Mouse (Mus musculus): ENCODE measurements around the gene Mindy3. TPM values are rescaled to one million over a fixed set of nuclear protein-coding genes. Genes with fewer than 3 reads are reported as not detected.

Gene Mindy3
- polyA plus RNA-seq, 1 experiment from 2014 or later = 28.1 TPM

DNA sequence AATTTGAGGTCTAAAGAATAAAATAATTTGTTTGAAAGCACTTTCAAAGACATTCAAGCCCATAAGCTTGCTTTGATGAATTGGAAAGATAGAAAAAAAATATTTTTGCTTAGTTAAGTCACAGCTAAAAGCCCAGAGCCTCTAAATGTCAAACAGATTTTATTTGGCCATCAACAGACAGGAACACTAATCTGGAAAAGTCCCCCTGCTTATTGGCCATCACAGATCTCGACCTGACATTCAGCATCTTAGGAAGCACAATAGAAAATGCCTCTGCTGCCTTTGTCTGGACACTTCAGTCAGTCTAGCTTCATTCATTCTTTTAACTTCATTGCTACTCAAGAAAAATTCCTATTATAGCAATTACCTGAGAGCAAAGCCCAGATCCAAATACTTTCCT, 58.0 kb downstream of the Mindy3 start:
- Histone ChIP-seq H3K4me1 (ENCODE audit: control insufficient read depth, insufficient read depth, low read length) (no peaks in the 10 kb centered on the region), H3K36me3 (ENCODE audit: control insufficient read depth, insufficient read depth, low read length) (peaks cover 33% of the 10 kb centered on the region), H3K4me2 (ENCODE audit: low read depth, low read length) (no peak overlapping the region), H3K4me3 (ENCODE audit: low read depth, low read length) (no peak overlapping the region), H3K9ac (ENCODE audit: low read depth, low read length) (no peak overlapping the region), H3K9me3 (ENCODE audit: control insufficient read depth, low read length) (no peaks in the 10 kb centered on the region), H3K27me3 (replicated peaks; ENCODE audit: control insufficient read depth, insufficient read depth, low read length) (no peaks in the 10 kb centered on the region), H3K27ac (replicated peaks; ENCODE audit: low read depth, low read length) (no peak overlapping the region)
- WGBS = 83% methylated on average over 1 of the region's 1 CpGs
- no peak for DNase-seq (ENCODE audit: low spot score)
- ATAC-seq (ENCODE audit: low read depth) = no peak

GRCm38 (mm10) chr2:12354837-12355236, 64.4 kb downstream of the Mindy3 start:
- no peak overlapping the region for H3K27ac ChIP-seq (replicated peaks; ENCODE audit: low read depth, low read length)
- H3K4me2 ChIP-seq (ENCODE audit: low read depth, low read length) = no peak overlapping the region
- no peaks in the 10 kb centered on the region for H3K27me3 ChIP-seq (replicated peaks; ENCODE audit: control insufficient read depth, insufficient read depth, low read length)
- no peaks in the 10 kb centered on the region for H3K9me3 ChIP-seq (ENCODE audit: control insufficient read depth, low read length)
- 92% methylated on average over 5 of the region's 5 CpGs for WGBS
- DNase-seq (ENCODE audit: low spot score) = no peak
- H3K36me3 ChIP-seq (ENCODE audit: control insufficient read depth, insufficient read depth, low read length) = peaks cover 24% of the 10 kb centered on the region; the same call in 1 of the 2 replicates
- H3K4me3 ChIP-seq (ENCODE audit: low read depth, low read length) = no peak overlapping the region
- H3K4me1 ChIP-seq (ENCODE audit: control insufficient read depth, insufficient read depth, low read length) = no peaks in the 10 kb centered on the region
- ATAC-seq (ENCODE audit: low read depth) = no peak
- H3K9ac ChIP-seq (ENCODE audit: low read depth, low read length) = no peak overlapping the region

DNA sequence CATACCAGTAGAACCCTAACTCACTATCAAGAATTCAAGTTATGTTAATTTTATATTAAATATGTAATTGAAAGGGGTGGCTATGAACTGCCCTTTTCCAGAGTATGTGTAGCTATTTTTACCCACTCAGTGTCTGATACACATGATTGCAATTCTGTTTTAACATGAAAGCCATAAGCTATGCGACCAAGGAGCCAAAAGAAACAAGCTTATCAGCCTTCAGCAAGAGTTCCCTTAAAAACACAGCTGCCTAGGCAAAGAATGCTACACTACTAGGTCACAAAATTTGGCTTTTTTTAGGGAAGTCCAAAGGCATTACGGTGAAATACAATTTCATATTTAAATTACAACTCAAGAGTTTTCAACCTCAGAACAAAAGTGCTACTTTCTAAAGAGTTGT, 70.4 kb downstream of the Mindy3 start:
- ATAC-seq (ENCODE audit: low read depth) = no peak
- H3K9me3 ChIP-seq (ENCODE audit: control insufficient read depth, low read length) = no peaks in the 10 kb centered on the region
- H3K4me1 ChIP-seq (ENCODE audit: control insufficient read depth, insufficient read depth, low read length) = no peaks in the 10 kb centered on the region
- no peak overlapping the region for H3K4me2 ChIP-seq (ENCODE audit: low read depth, low read length)
- WGBS = 80% methylated on average over 2 of the region's 2 CpGs
- no peak overlapping the region for H3K27ac ChIP-seq (replicated peaks; ENCODE audit: low read depth, low read length)
- H3K36me3 ChIP-seq (ENCODE audit: control insufficient read depth, insufficient read depth, low read length) = peaks cover 4% of the 10 kb centered on the region; the same call in 1 of the 2 replicates
- H3K27me3 ChIP-seq (replicated peaks; ENCODE audit: control insufficient read depth, insufficient read depth, low read length) = no peaks in the 10 kb centered on the region
- no peak overlapping the region for H3K9ac ChIP-seq (ENCODE audit: low read depth, low read length)
- H3K4me3 ChIP-seq (ENCODE audit: low read depth, low read length) = no peak overlapping the region
- peak; percentile 17 for DNase-seq (ENCODE audit: low spot score)

GRCm38 (mm10) chr2:12331962-12332361, 87.3 kb downstream of the Mindy3 start:
- ATAC-seq (ENCODE audit: low read depth) (no peak), DNase-seq (ENCODE audit: low spot score) (no peak)
- Histone ChIP-seq H3K4me2 (ENCODE audit: low read depth, low read length) (no peak overlapping the region), H3K4me3 (ENCODE audit: low read depth, low read length) (no peak overlapping the region), H3K36me3 (ENCODE audit: control insufficient read depth, insufficient read depth, low read length) (no peaks in the 10 kb centered on the region), H3K27me3 (replicated peaks; ENCODE audit: control insufficient read depth, insufficient read depth, low read length) (no peaks in the 10 kb centered on the region), H3K9me3 (ENCODE audit: control insufficient read depth, low read length) (no peaks in the 10 kb centered on the region), H3K27ac (replicated peaks; ENCODE audit: low read depth, low read length) (no peak overlapping the region), H3K4me1 (ENCODE audit: control insufficient read depth, insufficient read depth, low read length) (peaks cover 22% of the 10 kb centered on the region), H3K9ac (ENCODE audit: low read depth, low read length) (no peak overlapping the region)
- 41% methylated on average over 2 of the region's 2 CpGs for WGBS

GRCm38 (mm10) chr2:12329620-12330019, 89.7 kb downstream of the Mindy3 start:
- Histone ChIP-seq H3K9me3 (ENCODE audit: control insufficient read depth, low read length) (no peaks in the 10 kb centered on the region), H3K27ac (replicated peaks; ENCODE audit: low read depth, low read length) (no peak overlapping the region)

GRCm38 (mm10) chr2:12329068-12329407, 90.2 kb downstream of the Mindy3 start:
- Histone ChIP-seq H3K36me3 (ENCODE audit: control insufficient read depth, insufficient read depth, low read length) (no peaks in the 10 kb centered on the region), H3K9ac (ENCODE audit: low read depth, low read length) (no peak overlapping the region), H3K27ac (replicated peaks; ENCODE audit: low read depth, low read length) (peak overlapping the region; percentile 74), H3K27me3 (replicated peaks; ENCODE audit: control insufficient read depth, insufficient read depth, low read length) (no peaks in the 10 kb centered on the region), H3K4me2 (ENCODE audit: low read depth, low read length) (peak overlapping the region; percentile 48), H3K4me1 (ENCODE audit: control insufficient read depth, insufficient read depth, low read length) (peaks cover 30% of the 10 kb centered on the region), H3K9me3 (ENCODE audit: control insufficient read depth, low read length) (no peaks in the 10 kb centered on the region), H3K4me3 (ENCODE audit: low read depth, low read length) (no peak overlapping the region)
- ATAC-seq (ENCODE audit: low read depth) (peak; percentile 13; the same call in 1 of the 2 replicates), DNase-seq (ENCODE audit: low spot score) (peak; percentile 68)
- WGBS = 33% methylated on average over 5 of the region's 5 CpGs

More at GRCm38 (mm10) chr2:12329620-12330019, 89.7 kb downstream of the Mindy3 start:
- DNase-seq (ENCODE audit: low spot score) (no peak), ATAC-seq (ENCODE audit: low read depth) (no peak)
- peaks cover 30% of the 10 kb centered on the region for H3K4me1 ChIP-seq (ENCODE audit: control insufficient read depth, insufficient read depth, low read length)
- no peak overlapping the region for H3K4me3 ChIP-seq (ENCODE audit: low read depth, low read length)
- no peaks in the 10 kb centered on the region for H3K36me3 ChIP-seq (ENCODE audit: control insufficient read depth, insufficient read depth, low read length)
- H3K4me2 ChIP-seq (ENCODE audit: low read depth, low read length) = no peak overlapping the region
- H3K27me3 ChIP-seq (replicated peaks; ENCODE audit: control insufficient read depth, insufficient read depth, low read length) = no peaks in the 10 kb centered on the region
- H3K9ac ChIP-seq (ENCODE audit: low read depth, low read length) = no peak overlapping the region
- 75% methylated on average over 2 of the region's 2 CpGs for WGBS

DNA sequence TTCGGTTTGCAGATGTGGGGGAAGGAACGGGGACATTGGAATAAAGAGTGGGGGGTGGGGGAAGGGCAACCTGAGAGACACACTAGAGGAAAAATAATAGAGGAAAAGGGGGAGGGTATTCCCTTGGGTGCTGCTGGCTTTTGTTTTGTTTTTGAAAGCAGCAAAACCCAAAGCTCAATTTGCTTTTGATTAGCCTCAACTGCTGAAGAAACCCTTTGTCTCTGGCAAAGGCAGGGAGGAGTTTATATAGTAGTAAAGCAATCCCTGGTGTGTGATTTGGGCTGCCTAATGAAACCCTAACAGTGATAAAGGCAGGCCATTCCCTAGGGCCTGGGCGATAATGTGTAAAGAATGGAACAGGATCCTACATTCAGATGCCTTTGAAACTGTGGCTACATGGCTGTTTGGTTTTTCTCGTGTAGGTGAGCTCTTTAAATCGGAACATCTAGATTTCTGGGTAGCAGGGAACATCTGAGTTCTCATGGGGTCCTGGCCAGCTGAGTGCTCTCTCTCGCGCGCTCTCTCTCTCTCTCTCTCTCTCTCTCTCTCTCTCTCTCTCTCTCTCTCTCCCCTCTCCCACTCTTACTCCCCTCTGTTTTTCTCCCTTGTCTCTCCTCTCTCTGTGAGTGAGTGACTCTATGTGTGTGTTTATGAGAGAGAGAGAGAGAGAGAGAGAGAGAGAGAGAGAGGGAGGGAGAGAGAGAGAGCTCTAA, 90.8 kb downstream of the Mindy3 start:
- WGBS = 20% methylated on average over 8 of the region's 8 CpGs
- DNase-seq (ENCODE audit: low spot score) (peak; percentile 72), ATAC-seq (ENCODE audit: low read depth) (peak; percentile 76)
- Histone ChIP-seq H3K9ac (ENCODE audit: low read depth, low read length) (no peak overlapping the region), H3K9me3 (ENCODE audit: control insufficient read depth, low read length) (no peaks in the 10 kb centered on the region), H3K4me3 (ENCODE audit: low read depth, low read length) (no peak overlapping the region), H3K36me3 (ENCODE audit: control insufficient read depth, insufficient read depth, low read length) (no peaks in the 10 kb centered on the region), H3K4me1 (ENCODE audit: control insufficient read depth, insufficient read depth, low read length) (peaks cover 30% of the 10 kb centered on the region), H3K27me3 (replicated peaks; ENCODE audit: control insufficient read depth, insufficient read depth, low read length) (no peaks in the 10 kb centered on the region), H3K4me2 (ENCODE audit: low read depth, low read length) (peak overlapping the region; percentile 48), H3K27ac (replicated peaks; ENCODE audit: low read depth, low read length) (peak overlapping the region; percentile 74)

GRCm38 (mm10) chr2:12327691-12328354, 91.4 kb downstream of the Mindy3 start:
- peak overlapping the region; percentile 26 for H3K4me3 ChIP-seq (ENCODE audit: low read depth, low read length)
- H3K27me3 ChIP-seq (replicated peaks; ENCODE audit: control insufficient read depth, insufficient read depth, low read length) = no peaks in the 10 kb centered on the region
- peak; percentile 38 for DNase-seq (ENCODE audit: low spot score)
- H3K27ac ChIP-seq (replicated peaks; ENCODE audit: low read depth, low read length) = 0 out of 2 replicates have a peak overlapping the region, but pooled peaks have one; percentile 28
- peak; percentile 23; the same call in 1 of the 2 replicates for ATAC-seq (ENCODE audit: low read depth)
- H3K4me2 ChIP-seq (ENCODE audit: low read depth, low read length) = peak overlapping the region; percentile 48
- 0 out of 2 replicates have a peak overlapping the region, but pooled peaks have one; percentile 25 for H3K9ac ChIP-seq (ENCODE audit: low read depth, low read length)
- WGBS = 30% methylated on average over 11 of the region's 11 CpGs
- H3K4me1 ChIP-seq (ENCODE audit: control insufficient read depth, insufficient read depth, low read length) = peaks cover 30% of the 10 kb centered on the region
- H3K9me3 ChIP-seq (ENCODE audit: control insufficient read depth, low read length) = no peaks in the 10 kb centered on the region
- no peaks in the 10 kb centered on the region for H3K36me3 ChIP-seq (ENCODE audit: control insufficient read depth, insufficient read depth, low read length)
